Mouse (Mus musculus) testis, adult 10 weeks (tissue): ENCODE data around the gene Tcp10b. TPM values are rescaled to one million over a fixed set of nuclear protein-coding genes. Genes with fewer than 3 reads are reported as not detected.

Experiments
- polyA plus RNA-seq: library from polyadenylated mRNA; stranded (reverse); fragments of 350-450 nt; fragmentation: Illumina TruSeq; extraction: RNeasy Lipid Tissue Mini Kit (QIAGEN cat#74804); gene quantifications from one replicate; pipeline ENCODE4 v1.2.3, GENCODE M21; 2014; ENCODE audit warnings: low read depth, low replicate concordance

Tcp10b gene
- polyA plus RNA-seq, result 288 TPM

DNA sequence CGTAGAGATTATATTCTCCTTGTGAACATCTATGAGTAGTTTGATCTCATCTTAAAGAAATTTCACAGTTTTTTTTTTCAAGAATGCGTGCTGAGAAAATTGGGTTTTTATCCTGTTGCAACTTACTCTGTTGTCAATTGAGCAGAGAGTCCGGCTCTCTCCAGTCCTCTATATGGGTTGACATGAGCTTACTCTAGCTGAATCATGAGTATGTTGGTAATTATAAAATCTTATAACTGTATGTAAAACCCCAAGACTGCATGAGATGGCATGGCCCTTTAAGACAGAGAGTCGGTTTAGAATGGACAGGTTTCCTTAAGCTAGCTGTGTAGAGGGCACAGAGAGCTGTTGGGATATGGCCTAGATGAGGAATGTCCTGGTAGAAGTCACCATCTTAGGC lies at the start of gene Tcp10b:
Gene Tcp10b (plus strand): TSS at position 301 of the 400 bp plus-strand sequence.

DNA sequence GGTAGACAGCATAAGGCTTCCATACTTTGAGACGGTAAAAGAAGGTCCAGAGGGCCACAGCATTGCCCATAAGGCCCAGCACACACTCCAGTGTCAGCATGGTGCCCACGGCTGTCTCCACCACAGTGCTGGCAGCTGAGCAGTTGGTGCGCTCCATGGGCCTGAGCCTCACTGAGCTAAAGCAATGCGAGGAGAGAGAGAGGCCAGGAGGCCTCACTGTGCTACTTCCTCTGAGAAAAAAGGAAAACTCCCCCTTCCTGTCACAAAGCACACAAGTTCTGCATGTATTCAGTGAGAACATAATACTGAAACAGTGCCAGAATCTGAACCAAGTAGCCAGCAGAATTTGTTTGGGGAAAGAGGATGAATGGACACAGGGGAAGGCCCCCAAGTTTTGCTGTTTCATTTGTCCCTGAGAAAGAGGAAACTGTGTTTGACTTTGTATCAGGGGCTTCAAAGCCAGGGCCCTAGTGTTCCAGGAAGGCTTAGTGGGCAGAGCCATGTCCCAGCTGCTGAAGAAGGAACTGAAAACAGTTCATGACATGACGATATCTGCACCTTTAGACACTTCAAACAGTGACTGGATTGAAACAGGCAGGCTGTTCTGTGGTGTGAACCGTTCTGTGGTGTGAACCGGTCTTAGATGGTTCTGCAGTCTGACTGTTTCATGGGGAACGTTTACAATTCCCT lies 8.6 kb upstream of the Tcp10b start, which contains the start of gene Gpr31b:
Gene Gpr31b (minus strand): TSS at position 173 of the 690 bp plus-strand sequence.

DNA sequence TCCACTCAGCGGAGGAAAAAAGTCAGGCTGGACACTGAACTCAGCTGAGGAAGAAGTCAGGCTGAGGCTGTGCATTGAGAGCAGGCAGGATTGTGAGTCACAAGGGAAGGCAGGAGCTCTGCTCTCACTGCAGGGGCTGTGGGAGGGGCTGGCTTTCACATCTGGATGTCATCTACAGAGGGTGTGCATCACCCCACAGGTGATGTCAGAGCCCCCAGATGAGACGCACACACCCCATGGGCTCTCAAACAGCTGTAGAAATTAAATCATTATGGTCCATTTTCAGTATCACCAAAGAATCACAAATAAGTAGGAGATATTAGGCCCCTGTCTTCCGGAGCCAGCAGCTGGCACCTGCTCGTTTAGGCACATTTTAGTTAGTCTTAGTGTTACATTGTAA lies 70.8 kb downstream of the Tcp10b start, which contains the start of gene Unc93a:
Gene Unc93a (minus strand): TSS at position 101 of the 400 bp plus-strand sequence.

Other genes with a start within 250 kb of the Tcp10b start
- 34.0 TPM for gene Mas1, start 193.0 kb upstream of the Tcp10b start, polyA plus RNA-seq
- not detected for gene Mrgprh, start 185.1 kb upstream of the Tcp10b start, polyA plus RNA-seq
- 14.2 TPM for gene Pnldc1, start 150.9 kb upstream of the Tcp10b start, polyA plus RNA-seq
- 3,358 TPM for gene Tcp1, start 145.4 kb upstream of the Tcp10b start, polyA plus RNA-seq
- 47.6 TPM for gene Mrpl18, start 144.8 kb upstream of the Tcp10b start, polyA plus RNA-seq
- 3.9 TPM for gene Acat3, start 120.5 kb upstream of the Tcp10b start, polyA plus RNA-seq
- gene Acat2, start 100.4 kb upstream of the Tcp10b start, polyA plus RNA-seq, result 12.9 TPM
- gene Wtap, start 66.9 kb upstream of the Tcp10b start, polyA plus RNA-seq, result 40.8 TPM
- gene Sod2, start 54.3 kb upstream of the Tcp10b start, polyA plus RNA-seq, result 62.3 TPM
- not detected for gene Gpr31b, start 8.8 kb upstream of the Tcp10b start, polyA plus RNA-seq
- 3.7 TPM for gene Unc93a, start 70.7 kb downstream of the Tcp10b start, polyA plus RNA-seq
- 15.8 TPM for gene Smok2a, start 160.1 kb downstream of the Tcp10b start, polyA plus RNA-seq
- 13.8 TPM for gene Smok2b, start 169.2 kb downstream of the Tcp10b start, polyA plus RNA-seq